Mouse (Mus musculus) small intestine, adult 2 months (tissue): ENCODE data around the gene Sgms1.

Source experiments
- CTCF ChIP-seq: fragments of 200-500 bp; IDR thresholded peaks from 2 replicates; pipeline ENCODE4 v1.5.1; 2012; ENCODE audit warnings: low read depth, mild to moderate bottlenecking, control low read depth, inconsistent platforms, low read length, moderate library complexity, mixed read lengths; ENCODE audit not compliant: insufficient replicate concordance, insufficient read length; ENCODE audit errors: extremely low read depth
- POLR2A ChIP-seq: fragments of 200-500 bp; IDR thresholded peaks from 2 replicates; pipeline ENCODE4 v1.6.1; 2012; ENCODE audit warnings: low read depth, mild to moderate bottlenecking, control low read depth, inconsistent platforms, low read length, moderate library complexity

DNA sequence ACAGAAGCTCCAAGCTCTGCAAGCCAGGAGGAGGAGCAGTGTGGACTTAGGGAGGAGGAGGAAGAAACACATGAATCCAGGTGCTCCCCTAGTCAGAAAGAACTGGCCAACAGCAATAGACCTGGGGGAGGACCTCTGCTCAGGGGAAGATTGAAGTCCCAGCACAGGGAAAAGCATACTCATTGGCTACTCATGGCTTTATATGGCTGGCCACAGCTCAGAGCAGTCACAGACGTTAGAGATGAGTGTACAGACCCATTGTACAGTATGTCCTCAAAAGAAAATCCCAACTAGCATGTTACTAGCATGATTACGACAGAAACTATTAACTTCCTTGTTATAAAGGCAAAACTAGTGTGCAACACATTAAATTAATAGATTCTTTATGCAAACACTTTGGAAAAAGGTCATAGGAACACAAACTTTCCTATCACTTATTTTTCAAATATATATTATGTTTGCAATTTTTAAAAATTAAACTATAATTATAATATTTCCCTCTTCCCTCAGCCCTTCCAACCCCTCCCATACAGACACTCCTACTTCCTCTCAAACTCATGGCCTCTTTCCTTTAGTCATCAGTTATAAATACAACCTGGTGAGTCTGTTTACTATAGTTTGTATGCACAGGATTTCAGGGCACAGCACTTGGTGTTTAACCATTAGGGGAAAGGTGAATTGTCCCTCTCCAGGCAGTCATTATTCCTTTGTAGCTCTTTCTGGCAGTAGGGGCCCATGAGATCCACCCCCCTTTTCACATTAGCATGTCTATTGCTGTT, 165.0 kb downstream of the Sgms1 start:
- TF ChIP-seq POLR2A (no peak), CTCF (no peak)
